Mouse (Mus musculus) embryonic facial prominence, embryonic 15.5 days (tissue): ENCODE measurements around the gene Ntm. TPM values are rescaled to one million over a fixed set of nuclear protein-coding genes. Genes with fewer than 3 reads are reported as not detected.

ENCODE experiments used
- ATAC-seq: fragments of 200-750 bp; cut with Nextera tagmentation; 2 replicates; pipeline ENCODE4 v1.8.0; 2017; ENCODE audit warnings: low read depth, moderate TSS enrichment; ENCODE audit not compliant: insufficient number of reproducible peaks, low FRiP score, low TSS enrichment
- H3K27ac ChIP-seq: fragments of 300-500 bp; sonication (generic); replicated peaks from 2 replicates; pipeline ENCODE4 v1.5.1; 2015; ENCODE audit warnings: mild to moderate bottlenecking, inconsistent platforms
- H3K27me3 ChIP-seq: fragments of 300-500 bp; sonication (generic); 2 replicates; pipeline ENCODE4 v1.6.1; 2015; ENCODE audit warnings: inconsistent platforms
- H3K36me3 ChIP-seq: fragments of 300-500 bp; sonication (generic); 2 replicates; pipeline ENCODE4 v1.6.1; 2015; ENCODE audit warnings: mild to moderate bottlenecking, inconsistent platforms
- H3K4me1 ChIP-seq: fragments of 300-500 bp; sonication (generic); 2 replicates; pipeline ENCODE4 v1.6.1; 2015; ENCODE audit warnings: inconsistent platforms
- H3K4me2 ChIP-seq: fragments of 300-500 bp; sonication (generic); replicated peaks from 2 replicates; pipeline ENCODE4 v1.6.1; 2015; ENCODE audit warnings: mild to moderate bottlenecking, inconsistent platforms
- H3K4me3 ChIP-seq: fragments of 300-500 bp; sonication (generic); replicated peaks from 2 replicates; pipeline ENCODE4 v1.5.1; 2015; ENCODE audit warnings: mild to moderate bottlenecking, inconsistent platforms
- H3K9ac ChIP-seq: fragments of 300-500 bp; sonication (generic); 2 replicates; pipeline ENCODE4 v1.6.1; 2015; ENCODE audit warnings: inconsistent platforms
- H3K9me3 ChIP-seq: fragments of 300-500 bp; sonication (generic); replicated peaks from 2 replicates; pipeline ENCODE4 v1.6.1; 2016; ENCODE audit warnings: inconsistent platforms
- WGBS: fragments of 180-500 bp; shearing (Covaris S2); methylation state at CpG from one replicate; pipeline ENCODE4 v1.1.7; 2015; 5-methylcytosine and 5-hydroxymethylcytosine counted together
- polyA plus RNA-seq: library from polyadenylated mRNA; unstranded; fragments of >200 nt; fragmentation: Nextera tagmentation; extraction: Ambion mirVana; gene quantifications from 2 replicates; pipeline ENCODE4 v1.2.1, GENCODE M21; 2015

Gene Ntm
- polyA plus RNA-seq, 1 experiment from 2014 or later = 23.8 TPM

DNA sequence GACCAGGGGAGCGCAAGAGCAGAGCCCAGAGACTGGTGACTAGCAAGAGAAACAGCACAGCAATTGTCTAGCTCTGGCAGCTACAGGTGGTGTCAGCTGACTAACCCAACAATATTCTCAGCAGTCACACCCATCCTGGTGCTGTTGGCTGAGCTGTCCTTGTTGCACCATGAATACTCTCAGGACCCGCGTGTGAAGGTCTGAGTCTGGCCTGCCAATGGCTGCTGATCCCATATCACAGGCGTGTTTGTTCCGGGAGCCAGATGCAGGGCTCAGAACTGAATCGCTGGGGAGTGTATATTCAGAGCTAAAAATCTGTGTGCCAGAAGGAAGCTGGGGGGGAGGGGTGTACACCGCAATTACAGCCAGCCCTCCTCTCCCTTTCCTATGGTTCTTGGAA, 310.1 kb downstream of the Ntm start:
- WGBS = 61% methylated on average over 7 of the region's 7 CpGs
- no peak overlapping the region for H3K27ac ChIP-seq
- H3K27me3 ChIP-seq = no peaks in the 10 kb centered on the region
- peaks cover 1% of the 10 kb centered on the region; the same call in 1 of the 2 replicates for H3K4me1 ChIP-seq
- H3K9me3 ChIP-seq = no peaks in the 10 kb centered on the region
- no peaks in the 10 kb centered on the region for H3K36me3 ChIP-seq
- no peak overlapping the region for H3K4me2 ChIP-seq
- H3K4me3 ChIP-seq = no peak overlapping the region
- H3K9ac ChIP-seq = no peak overlapping the region
- ATAC-seq = no peak

DNA sequence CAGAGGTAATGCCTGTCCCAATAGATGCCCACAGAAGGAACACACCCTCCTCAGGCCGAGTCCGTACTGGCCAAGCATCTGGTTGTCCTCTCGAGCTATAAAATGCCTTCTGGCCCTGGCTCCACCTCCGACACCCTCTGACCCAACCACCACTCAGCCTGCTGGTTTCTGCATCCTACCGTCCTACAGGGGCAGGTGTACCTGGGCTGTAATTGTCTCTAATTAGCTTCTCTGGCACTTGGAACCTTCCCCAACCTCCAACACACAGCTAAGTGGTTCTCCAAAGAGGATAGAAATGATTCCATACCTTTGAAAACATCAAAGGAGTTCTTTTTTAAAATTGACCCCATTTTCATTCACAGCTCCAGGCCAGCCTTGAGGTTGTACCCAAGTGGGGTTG, 311.1 kb downstream of the Ntm start:
- H3K9me3 ChIP-seq = no peaks in the 10 kb centered on the region
- H3K4me3 ChIP-seq = no peak overlapping the region
- peaks cover 4% of the 10 kb centered on the region; the same call in 1 of the 2 replicates for H3K4me1 ChIP-seq
- ATAC-seq = no peak
- H3K36me3 ChIP-seq = no peaks in the 10 kb centered on the region
- WGBS = 59% methylated on average over 5 of the region's 5 CpGs
- H3K9ac ChIP-seq = no peak overlapping the region
- H3K4me2 ChIP-seq = no peak overlapping the region
- H3K27me3 ChIP-seq = no peaks in the 10 kb centered on the region
- H3K27ac ChIP-seq = no peak overlapping the region

DNA sequence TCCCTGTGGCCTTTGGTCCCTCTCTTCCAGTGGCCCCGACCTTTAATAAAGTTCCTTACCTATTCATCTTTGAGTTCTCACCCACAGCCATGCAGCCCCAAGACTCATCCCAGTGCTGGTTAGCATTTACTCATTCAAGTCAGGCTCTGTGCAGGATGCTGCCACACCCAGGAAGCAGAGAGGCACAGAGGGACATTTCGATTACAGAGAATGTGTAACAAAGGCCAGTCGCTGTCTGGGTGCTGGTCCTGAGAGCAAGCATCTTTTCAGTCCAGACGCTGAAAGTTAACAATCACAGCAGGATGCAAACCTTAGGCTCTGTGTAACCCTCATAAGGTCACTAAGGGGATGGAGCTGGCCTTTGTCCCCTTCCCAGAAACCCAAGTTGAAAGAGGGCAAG, 311.7 kb downstream of the Ntm start:
- Histone ChIP-seq H3K27ac (no peak overlapping the region), H3K36me3 (no peaks in the 10 kb centered on the region), H3K4me3 (no peak overlapping the region), H3K4me2 (no peak overlapping the region), H3K9ac (no peak overlapping the region), H3K27me3 (no peaks in the 10 kb centered on the region), H3K9me3 (no peaks in the 10 kb centered on the region), H3K4me1 (peaks cover 4% of the 10 kb centered on the region; the same call in 1 of the 2 replicates)
- ATAC-seq = no peak
- WGBS = 60% methylated on average over 4 of the region's 4 CpGs

DNA sequence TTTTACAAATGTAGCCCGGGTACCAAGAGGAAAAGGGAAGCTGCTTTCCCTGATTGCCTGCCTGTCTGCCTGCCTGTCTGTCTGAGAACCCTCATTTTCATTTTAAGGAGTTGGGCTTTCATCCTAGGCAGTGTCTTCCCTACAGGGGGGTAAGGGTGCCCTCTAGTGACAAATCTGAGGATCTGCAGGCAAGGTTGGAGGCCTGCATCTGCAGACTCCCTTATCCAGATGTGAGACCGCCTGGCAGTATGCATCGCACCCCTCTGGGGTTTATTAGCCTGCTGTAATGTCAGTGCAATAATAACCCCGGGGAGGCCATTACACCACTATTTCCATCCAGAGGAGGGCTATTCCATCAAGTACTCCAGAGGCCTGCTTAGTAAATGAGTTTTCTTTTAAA, 312.3 kb downstream of the Ntm start:
- Histone ChIP-seq H3K4me3 (no peak overlapping the region), H3K27me3 (no peaks in the 10 kb centered on the region), H3K9me3 (no peaks in the 10 kb centered on the region), H3K27ac (no peak overlapping the region), H3K36me3 (no peaks in the 10 kb centered on the region), H3K4me1 (peaks cover 4% of the 10 kb centered on the region; the same call in 1 of the 2 replicates), H3K9ac (no peak overlapping the region), H3K4me2 (no peak overlapping the region)
- 19% methylated on average over 4 of the region's 4 CpGs for WGBS
- no peak for ATAC-seq

DNA sequence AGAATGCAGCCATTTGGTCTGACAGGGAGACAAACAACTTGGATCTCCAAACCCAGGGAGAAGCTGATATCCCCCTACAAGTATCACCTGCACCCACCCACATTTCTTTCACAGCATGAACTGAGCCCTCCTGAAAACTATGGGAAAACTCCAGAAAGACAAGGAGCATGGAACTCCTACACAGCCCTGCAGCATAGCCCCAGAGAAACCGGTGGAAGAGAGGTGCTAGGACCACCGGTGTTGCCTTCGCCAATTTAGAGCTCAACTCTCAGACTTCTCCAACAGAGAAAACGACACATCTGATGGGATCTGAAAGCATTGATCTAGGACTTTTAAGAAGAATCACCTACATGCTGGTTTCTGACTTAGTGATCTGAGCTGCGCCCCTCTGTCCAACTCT, 312.7 kb downstream of the Ntm start:
- no peak for ATAC-seq
- no peak overlapping the region for H3K9ac ChIP-seq
- H3K4me3 ChIP-seq = no peak overlapping the region
- no peaks in the 10 kb centered on the region for H3K36me3 ChIP-seq
- H3K27ac ChIP-seq = no peak overlapping the region
- peaks cover 4% of the 10 kb centered on the region; the same call in 1 of the 2 replicates for H3K4me1 ChIP-seq
- H3K27me3 ChIP-seq = no peaks in the 10 kb centered on the region
- no peak overlapping the region for H3K4me2 ChIP-seq
- no peaks in the 10 kb centered on the region for H3K9me3 ChIP-seq
- WGBS = 79% methylated on average over 5 of the region's 5 CpGs

DNA sequence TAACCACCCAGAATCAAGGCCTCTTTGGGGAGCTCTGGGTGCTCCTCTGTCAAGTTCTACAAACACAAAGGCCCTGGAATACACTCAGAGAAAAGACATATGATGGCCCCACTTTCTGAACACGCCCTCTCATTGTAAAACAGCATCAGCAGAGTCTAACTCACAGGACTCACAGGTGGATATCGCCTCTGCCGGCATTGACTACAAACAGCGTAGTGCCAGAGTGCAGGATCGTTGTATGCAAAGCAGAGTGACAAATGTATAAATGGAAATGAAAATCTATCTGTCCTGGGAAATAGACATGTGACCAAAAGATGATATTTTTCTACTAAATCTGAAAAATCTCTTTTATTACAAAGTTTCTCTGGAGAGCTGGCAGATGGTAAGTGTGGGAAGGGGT, 314.7 kb downstream of the Ntm start:
- WGBS = 86% methylated on average over 5 of the region's 5 CpGs
- ATAC-seq = no peak
- H3K27ac ChIP-seq = no peak overlapping the region
- H3K9me3 ChIP-seq = no peaks in the 10 kb centered on the region
- peaks cover 4% of the 10 kb centered on the region; the same call in 1 of the 2 replicates for H3K4me1 ChIP-seq
- no peak overlapping the region for H3K4me3 ChIP-seq
- no peaks in the 10 kb centered on the region for H3K36me3 ChIP-seq
- H3K27me3 ChIP-seq = no peaks in the 10 kb centered on the region
- no peak overlapping the region for H3K9ac ChIP-seq
- H3K4me2 ChIP-seq = no peak overlapping the region

DNA sequence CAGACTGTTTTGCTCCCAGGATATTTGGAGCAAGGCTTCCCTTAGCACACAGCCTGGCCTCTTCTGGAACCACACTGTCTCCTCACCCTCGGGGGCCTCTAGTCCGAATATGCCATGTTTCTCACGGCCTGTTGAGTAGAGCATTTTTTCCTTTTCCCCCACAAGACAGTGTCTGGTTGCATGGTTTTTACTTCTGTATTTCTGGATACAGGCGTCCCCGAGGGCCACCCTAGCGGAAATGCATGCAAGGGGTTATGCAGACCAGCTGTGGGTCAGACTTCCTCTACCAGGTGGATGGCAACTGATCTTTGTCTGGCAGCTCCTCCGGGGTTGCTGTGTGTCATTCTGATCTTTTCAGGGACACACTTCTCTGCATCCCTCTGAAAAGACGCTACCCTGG, 315.2 kb downstream of the Ntm start:
- H3K4me1 ChIP-seq = peaks cover 4% of the 10 kb centered on the region; the same call in 1 of the 2 replicates
- ATAC-seq = no peak
- H3K27ac ChIP-seq = no peak overlapping the region
- no peaks in the 10 kb centered on the region for H3K9me3 ChIP-seq
- H3K4me3 ChIP-seq = no peak overlapping the region
- no peak overlapping the region for H3K9ac ChIP-seq
- H3K36me3 ChIP-seq = no peaks in the 10 kb centered on the region
- no peaks in the 10 kb centered on the region for H3K27me3 ChIP-seq
- WGBS = 38% methylated on average over 8 of the region's 8 CpGs
- no peak overlapping the region for H3K4me2 ChIP-seq

DNA sequence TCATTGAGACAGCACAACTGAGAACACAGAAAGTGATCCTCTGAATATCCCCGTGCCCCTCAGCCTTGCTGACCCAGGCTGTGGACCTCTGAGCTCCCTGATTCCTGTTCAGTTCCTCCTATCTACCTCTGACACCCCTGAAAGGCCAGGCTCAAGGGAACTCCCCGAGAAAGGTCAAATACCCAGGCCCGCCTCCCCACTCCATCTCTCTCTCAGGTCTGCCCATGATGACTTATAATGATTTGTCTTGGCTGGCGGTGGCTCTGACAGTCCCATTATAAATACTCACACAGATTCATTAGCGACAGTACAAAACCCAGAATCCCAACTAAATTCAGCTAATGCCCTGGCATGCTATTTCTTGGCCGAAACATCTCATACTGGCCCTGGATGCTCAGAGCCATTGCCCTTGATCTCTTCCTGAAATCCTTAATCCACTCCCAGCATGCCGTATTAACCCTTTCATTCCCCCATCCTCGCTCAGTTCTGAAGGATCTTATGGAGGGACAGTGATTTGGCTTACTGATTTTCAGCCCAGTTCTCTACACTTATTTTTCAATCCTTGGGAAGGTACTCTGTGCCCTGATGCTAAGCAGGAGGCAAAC, 317.0 kb downstream of the Ntm start:
- no peaks in the 10 kb centered on the region for H3K9me3 ChIP-seq
- H3K4me3 ChIP-seq = no peak overlapping the region
- H3K4me2 ChIP-seq = no peak overlapping the region
- peaks cover 4% of the 10 kb centered on the region; the same call in 1 of the 2 replicates for H3K4me1 ChIP-seq
- no peak for ATAC-seq
- WGBS = 44% methylated on average over 8 of the region's 8 CpGs
- no peak overlapping the region for H3K27ac ChIP-seq
- H3K27me3 ChIP-seq = no peaks in the 10 kb centered on the region
- no peak overlapping the region for H3K9ac ChIP-seq
- no peaks in the 10 kb centered on the region for H3K36me3 ChIP-seq

DNA sequence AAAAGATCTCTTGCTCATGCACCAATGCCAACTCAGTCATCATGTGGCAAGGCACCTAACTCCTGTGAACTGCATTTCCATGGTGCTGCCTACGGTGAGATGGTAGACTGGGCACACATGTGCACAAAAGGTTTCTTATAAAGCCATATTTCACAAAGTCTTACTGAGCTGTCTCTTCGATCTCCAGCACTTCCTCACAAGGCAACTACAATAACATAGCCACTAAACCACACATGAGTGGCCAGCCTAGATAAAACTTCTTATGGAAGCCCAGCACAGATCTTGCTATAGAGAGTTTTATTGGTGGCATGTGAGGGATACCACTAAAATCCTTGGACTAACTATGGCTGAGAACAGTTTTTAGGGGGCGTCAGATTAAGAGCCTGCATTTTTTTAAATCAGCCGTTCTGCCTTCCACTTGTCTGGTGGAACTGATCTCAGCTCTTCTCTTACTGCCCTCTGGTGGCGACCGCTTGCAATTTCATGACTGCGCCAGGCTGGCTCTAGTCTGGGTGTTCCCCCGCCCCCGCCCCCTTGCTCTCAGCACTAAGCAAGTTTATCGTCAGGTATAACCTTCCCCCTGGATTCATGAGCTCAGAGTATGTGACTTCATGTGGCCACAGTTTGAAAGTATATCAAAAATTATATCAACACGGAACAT, 319.8 kb downstream of the Ntm start:
- H3K9me3 ChIP-seq = no peaks in the 10 kb centered on the region
- peaks cover 4% of the 10 kb centered on the region; the same call in 1 of the 2 replicates for H3K4me1 ChIP-seq
- no peaks in the 10 kb centered on the region for H3K27me3 ChIP-seq
- H3K4me3 ChIP-seq = no peak overlapping the region
- no peak overlapping the region for H3K9ac ChIP-seq
- H3K4me2 ChIP-seq = no peak overlapping the region
- no peaks in the 10 kb centered on the region for H3K36me3 ChIP-seq
- no peak overlapping the region for H3K27ac ChIP-seq
- no peak for ATAC-seq
- WGBS = 19% methylated on average over 11 of the region's 11 CpGs

DNA sequence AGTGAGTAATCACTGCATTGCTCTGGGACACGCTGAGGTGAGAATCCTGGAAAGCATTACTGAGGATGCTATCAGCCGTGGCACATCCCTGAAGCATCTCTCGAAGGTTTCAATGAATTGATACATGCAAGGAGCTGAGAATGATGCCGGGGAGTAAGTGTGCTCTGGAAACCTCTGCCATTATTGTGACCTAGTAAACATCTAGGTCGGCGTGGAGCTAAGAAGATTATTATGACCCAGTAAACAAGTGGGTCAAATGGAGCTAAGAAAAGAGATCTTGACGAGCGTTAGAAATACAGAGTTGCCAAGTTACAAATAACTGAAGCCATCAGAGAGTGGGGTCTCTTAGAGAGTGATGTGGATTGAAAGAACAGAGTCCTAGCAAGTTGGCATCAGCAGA, 325.6 kb downstream of the Ntm start:
- Histone ChIP-seq H3K27ac (no peak overlapping the region), H3K4me2 (no peak overlapping the region), H3K4me1 (no peaks in the 10 kb centered on the region), H3K9ac (no peak overlapping the region), H3K36me3 (no peaks in the 10 kb centered on the region), H3K27me3 (no peaks in the 10 kb centered on the region), H3K9me3 (no peaks in the 10 kb centered on the region), H3K4me3 (no peak overlapping the region)
- 87% methylated on average over 8 of the region's 8 CpGs for WGBS
- ATAC-seq = no peak

DNA sequence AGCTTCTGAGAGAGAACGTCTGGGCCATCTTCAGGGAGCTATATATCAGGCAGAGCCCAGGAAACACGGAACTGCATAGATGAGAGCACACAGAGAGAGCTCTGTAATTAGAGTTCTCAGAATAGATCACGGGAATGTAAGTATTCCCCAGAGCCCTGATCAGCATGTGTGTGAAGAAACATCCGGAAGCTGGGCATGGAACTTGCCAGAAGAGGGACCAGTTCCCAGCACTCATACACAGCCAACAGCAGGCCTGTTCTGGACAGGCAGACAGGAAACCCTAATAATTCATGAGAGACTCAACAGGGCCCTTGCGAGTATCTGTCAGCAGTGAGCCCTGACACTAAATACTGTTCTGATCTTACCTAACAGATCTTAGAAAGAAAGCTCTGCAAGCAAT, 345.8 kb downstream of the Ntm start:
- no peak overlapping the region for H3K4me3 ChIP-seq
- WGBS = 43% methylated on average over 5 of the region's 5 CpGs
- ATAC-seq = no peak

More for the DNA sequence above, 345.8 kb downstream of the Ntm start:
- no peaks in the 10 kb centered on the region for H3K27me3 ChIP-seq
- H3K27ac ChIP-seq = no peak overlapping the region
- no peaks in the 10 kb centered on the region for H3K36me3 ChIP-seq
- H3K4me2 ChIP-seq = no peak overlapping the region
- no peaks in the 10 kb centered on the region for H3K4me1 ChIP-seq
- H3K9ac ChIP-seq = no peak overlapping the region
- H3K9me3 ChIP-seq = no peaks in the 10 kb centered on the region
